Mouse (Mus musculus) cerebellum, postnatal 10 days (tissue): Measurements from ENCODE around the gene Tpst2.

Experiments
- DNase-seq, 2 experiments: peaks; one replicate each; pipeline ENCODE4 v3.0.0; 2021; ENCODE audit warnings: mixed read lengths in 2 of 2

Gene Tpst2

GRCm38 (mm10) chr5:112339215-112339614, 62.7 kb downstream of the Tpst2 start:
- DNase-seq, result peak in 1 of 2 experiments; percentile 55

GRCm38 (mm10) chr5:112342463-112343204, 66.1 kb downstream of the Tpst2 start, which contains the start of the genes Srrd and Hps4:
Gene Srrd, minus strand, starts transcription at chr5:112343040.
Gene Hps4, plus strand, starts transcription at chr5:112343083.
- peak; percentile 97 to 98 for DNase-seq

- no peak for DNase-seq
Measured at GRCm38 (mm10) chr5:112343205-112343595, 66.7 kb downstream of the Tpst2 start.

GRCm38 (mm10) chr5:112344092-112344960, 67.8 kb downstream of the Tpst2 start:
- DNase-seq, result no peak

DNA sequence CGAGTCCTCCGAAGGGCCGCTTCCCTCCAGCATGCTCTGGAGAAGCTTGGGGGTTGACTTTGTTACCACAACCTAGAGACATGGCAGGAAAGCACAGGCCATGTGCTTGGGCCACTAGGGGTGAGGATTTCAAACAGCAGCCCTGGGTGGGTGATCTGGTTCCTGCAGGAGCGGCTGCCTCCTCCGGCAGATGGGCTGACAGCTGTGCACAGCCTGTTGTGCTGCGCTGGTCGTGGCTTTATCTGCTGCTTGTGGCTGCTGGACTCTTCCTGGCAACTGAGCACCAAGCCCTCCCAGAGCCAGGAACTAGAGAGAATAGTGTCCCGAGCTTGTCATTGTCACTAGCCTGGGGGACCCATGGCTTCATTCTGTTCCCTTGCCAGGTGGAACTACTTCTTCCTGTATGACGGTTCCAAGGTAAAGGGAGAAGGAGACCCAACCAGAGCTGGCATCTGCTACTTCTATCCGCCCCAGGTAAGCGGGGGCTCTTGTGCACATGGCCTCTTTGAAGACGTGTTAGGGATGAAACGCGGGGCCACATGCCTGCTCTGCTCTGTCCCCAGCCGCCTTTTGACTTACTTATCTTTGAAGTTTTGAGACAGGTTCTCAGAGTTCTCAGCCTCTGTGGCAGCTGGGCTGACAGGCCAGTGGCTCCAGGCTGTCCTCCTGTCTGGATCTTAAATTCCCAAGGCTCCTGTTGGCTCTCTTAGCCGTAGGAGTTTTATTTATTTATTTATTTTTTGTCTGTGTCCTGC, 69.9 kb downstream of the Tpst2 start:
- no peak for DNase-seq

GRCm38 (mm10) chr5:112349169-112349568, 72.7 kb downstream of the Tpst2 start:
- DNase-seq, result peak; percentile 78 to 83

- DNase-seq, result no peak
Measured at GRCm38 (mm10) chr5:112355493-112355892, 79.0 kb downstream of the Tpst2 start.

GRCm38 (mm10) chr5:112355910-112356309, 79.4 kb downstream of the Tpst2 start, which contains the start of gene Gm6583:
Gene Gm6583, minus strand, starts transcription at chr5:112356033.
- no peak for DNase-seq

DNA sequence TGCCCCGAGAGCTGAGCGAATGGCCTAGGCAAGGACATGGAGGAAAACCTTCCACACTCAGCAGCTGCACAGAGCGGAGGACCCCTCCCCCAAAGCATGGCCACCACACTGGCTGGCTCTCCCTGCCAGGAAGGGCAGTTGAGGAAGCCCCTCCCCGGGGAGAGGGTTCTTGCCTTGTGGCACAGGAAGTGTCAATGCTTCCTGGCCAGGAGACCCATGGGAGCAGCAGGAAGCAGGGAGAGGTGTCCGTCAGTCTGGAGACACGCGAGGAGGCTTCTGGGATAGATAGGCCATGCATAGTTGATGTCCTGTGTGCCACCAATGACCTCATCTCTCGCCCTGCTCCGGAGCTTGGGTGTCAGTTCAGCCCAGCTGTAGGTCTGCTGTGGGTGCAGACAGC, 79.8 kb downstream of the Tpst2 start:
- DNase-seq, result no peak

DNA sequence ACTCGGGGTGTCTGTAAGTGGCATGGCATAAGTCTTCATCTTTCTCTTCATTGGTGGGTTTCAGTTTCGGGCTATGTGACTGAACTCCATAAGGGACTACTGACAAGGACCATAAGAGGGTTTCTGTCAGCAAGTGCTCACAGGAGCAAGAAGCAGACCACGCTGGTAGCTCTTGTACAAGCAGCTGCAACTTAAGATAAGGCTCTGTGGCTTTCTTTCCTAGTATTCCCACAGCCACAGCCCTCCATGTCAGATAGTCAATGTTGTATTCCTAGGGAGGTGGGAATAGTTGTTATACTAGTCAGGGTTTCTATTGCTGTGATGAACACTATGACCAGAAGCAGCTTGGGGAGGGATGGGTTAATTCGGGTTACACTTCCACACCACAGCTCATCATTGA, 83.0 kb downstream of the Tpst2 start:
- DNase-seq, result no peak

DNA sequence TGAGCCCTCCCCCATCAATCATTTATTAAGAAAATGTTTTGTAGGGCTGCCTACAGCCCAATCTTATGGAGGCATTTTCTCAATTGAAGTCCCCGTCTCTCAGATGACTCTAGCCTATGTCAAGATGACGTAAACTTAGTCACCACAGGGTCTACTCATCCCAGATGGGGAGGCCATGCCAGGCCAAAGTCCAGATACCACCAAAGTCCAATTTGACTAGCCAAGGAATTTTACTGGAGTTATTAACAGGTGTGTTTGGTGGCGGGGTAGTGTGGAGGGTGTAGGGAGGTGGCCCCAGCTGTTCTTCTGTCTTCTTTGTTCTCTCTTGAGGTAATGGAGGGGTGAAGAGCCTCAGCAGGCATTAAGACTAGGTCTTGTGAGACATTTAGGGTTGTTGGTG, 83.6 kb downstream of the Tpst2 start:
- no peak for DNase-seq

DNA sequence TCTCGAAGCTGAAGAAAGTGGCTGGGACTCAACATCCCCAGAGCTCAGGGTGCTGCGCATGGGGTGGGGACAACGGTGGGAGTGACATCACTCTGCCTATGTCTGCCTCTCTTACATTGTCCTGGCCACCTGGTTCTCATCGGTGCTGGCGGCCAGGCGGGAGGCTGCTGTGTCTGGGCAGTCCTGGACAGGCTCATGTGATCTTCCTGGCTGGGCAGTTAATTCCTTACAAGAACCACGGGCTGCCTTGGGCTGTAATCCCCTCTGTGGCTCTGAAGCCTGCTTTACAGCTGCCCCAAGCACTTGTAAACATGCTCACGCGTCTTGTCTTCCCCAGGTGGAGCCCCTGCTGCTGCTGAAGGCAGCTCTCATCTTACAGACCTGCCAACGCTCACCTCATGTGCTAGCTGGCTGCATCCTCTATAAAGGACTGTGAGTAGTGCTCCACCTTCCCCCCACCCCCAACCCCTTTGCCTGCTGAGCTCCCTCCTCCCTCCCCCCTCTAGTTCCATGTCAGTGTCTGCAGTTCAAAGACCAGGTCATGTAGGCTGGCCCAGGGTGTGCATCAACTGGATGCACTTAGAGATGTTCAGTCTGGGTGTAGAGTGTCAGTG, 87.8 kb downstream of the Tpst2 start:
- DNase-seq, result no peak
